Mouse (Mus musculus): ENCODE results near the gene Tbc1d8.

DNA sequence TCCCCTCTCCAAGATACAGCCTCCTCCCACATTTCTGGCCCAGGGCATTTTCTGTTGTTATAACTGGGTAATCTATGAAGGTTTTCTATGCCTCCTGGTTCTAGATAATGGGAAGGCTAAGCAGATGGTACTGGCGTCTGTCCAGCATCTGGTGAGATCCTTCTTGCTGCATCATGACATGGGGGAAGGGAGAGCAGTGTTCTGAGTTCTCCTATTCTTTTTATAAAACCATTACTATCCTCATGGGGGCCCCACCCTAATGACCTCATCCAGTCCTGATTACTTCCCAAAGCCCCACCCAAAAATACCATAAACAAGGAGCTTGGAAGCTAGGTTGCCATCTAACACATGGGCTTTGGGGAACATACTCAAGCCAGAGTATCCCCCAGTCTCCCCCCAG is 129.6 kb downstream of the Tbc1d8 start:
- TF ChIP-seq CTCF (IDR thresholded peaks at IDR 0.05; ENCODE audit: control insufficient read depth, insufficient read depth, low read length) (no peak), POLR2A (IDR thresholded peaks at IDR 0.05; ENCODE audit: borderline replicate concordance, control insufficient read depth, low read depth, low read length) (no peak)
